Mouse (Mus musculus): ENCODE results near the gene Adam15. TPM values are rescaled to one million over a fixed set of nuclear protein-coding genes. Genes with fewer than 3 reads are reported as not detected.

The Adam15 gene
- polyA plus RNA-seq, 1 experiment = 49.6 TPM

DNA sequence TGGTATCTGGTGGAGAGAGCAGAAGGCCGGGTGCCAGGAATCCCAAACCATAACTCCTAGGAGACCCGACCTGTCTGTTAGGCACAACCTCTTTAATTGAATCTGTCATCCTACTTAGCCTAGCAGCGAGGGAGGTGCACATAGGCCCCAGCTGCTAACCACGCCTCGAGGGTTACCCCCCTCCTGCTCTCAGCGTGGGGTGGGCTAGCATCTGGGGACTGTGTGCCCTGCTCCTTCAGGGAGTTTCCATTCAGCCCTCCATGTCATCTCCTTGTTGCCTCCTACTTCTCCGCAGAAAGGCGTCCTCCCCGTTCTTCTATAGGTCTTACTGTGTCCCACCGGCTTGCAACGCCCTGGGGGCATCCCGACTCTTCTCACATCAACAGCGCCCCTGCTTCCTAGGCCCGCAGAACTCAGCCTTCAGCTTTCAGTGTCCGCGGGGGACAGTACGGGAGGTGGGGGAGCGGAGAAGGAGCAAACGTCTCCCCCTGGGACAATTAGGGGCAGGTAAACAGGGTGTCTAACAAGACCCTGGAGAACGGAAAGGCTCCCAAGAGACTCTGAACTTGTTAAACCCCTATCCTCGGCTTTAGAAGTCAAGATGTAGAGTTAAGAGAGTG lies 30.7 kb downstream of the Adam15 start:
- DNase-seq (ENCODE audit: low read depth in 1 of 2, low spot score in 2 of 2) = no peak
- H3K4me3 ChIP-seq (ENCODE audit: extremely low read depth, insufficient read depth, insufficient read length) = no peak overlapping the region
- no peaks in the 10 kb centered on the region for H3K36me3 ChIP-seq (ENCODE audit: control insufficient read depth, insufficient read depth, low read length)

DNA sequence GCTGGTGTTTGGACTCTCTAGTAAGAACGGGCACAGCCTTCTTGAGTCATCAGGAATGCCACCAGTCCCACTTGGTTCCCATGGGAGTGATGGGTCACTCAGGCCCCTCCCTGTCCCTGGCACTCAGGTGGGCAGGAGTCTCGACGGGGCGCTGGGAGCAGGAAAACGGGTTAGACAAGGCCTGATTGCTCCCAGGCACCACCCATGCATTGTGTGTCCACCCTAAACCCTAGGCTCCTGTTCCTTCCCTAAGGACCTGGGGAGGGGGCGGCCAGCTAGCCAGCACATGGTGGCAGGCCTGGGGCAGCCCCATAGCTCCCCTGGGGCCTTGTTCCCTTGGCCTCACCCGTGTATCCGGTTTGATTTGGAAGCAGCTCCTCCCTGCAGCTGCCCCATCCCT lies 31.5 kb downstream of the Adam15 start:
- no peaks in the 10 kb centered on the region for H3K36me3 ChIP-seq (ENCODE audit: control insufficient read depth, insufficient read depth, low read length)
- H3K27me3 ChIP-seq (ENCODE audit: control insufficient read depth, insufficient read depth, low read length) = peaks cover 37% of the 10 kb centered on the region
- no peak for DNase-seq (ENCODE audit: low read depth in 1 of 2, low spot score in 2 of 2)
- H3K27ac ChIP-seq (ENCODE audit: insufficient read depth, low read length) = no peak overlapping the region
- no peak for TF ChIP-seq CTCF (IDR thresholded peaks at IDR 0.05; ENCODE audit: extremely low read depth, insufficient read depth, insufficient read length, insufficient replicate concordance)
- TF ChIP-seq POLR2A (IDR thresholded peaks at IDR 0.05; ENCODE audit: low read depth, low read length) = no peak
- H3K4me3 ChIP-seq (ENCODE audit: extremely low read depth, insufficient read depth, insufficient read length) = no peak overlapping the region
- 85% methylated on average over 8 of the region's 8 CpGs for WGBS
- H3K4me1 ChIP-seq (ENCODE audit: control insufficient read depth, insufficient read depth, insufficient read length) = peaks cover 27% of the 10 kb centered on the region

More for the DNA sequence above, 30.7 kb downstream of the Adam15 start:
- Histone ChIP-seq H3K4me1 (ENCODE audit: control insufficient read depth, insufficient read depth, insufficient read length) (peaks cover 27% of the 10 kb centered on the region), H3K27me3 (ENCODE audit: control insufficient read depth, insufficient read depth, low read length) (peaks cover 37% of the 10 kb centered on the region), H3K27ac (ENCODE audit: insufficient read depth, low read length) (no peak overlapping the region)
- 26% methylated on average over 21 of the region's 21 CpGs for WGBS
- TF ChIP-seq CTCF (IDR thresholded peaks at IDR 0.05; ENCODE audit: extremely low read depth, insufficient read depth, insufficient read length, insufficient replicate concordance) (no peak), POLR2A (IDR thresholded peaks at IDR 0.05; ENCODE audit: low read depth, low read length) (no peak)

DNA sequence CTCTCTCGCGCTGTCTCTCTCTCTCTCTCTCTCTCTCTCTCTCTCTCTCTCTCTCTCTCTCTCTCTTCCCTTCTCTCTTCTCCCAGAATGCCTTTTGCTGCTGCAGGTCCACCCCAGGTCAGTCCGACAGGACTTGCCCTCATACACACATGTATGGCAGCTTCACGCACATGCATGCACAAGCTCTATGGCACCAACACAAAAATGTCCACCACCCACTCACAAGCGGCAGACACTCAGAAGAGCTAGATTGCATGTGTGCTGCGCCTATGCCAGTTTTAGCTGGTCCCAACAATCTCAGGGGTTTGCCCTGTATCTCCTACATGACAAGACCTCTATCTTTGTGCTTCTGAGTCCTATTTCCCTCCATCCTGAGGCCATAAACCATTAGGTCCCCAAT lies 32.5 kb downstream of the Adam15 start:
- no peak for DNase-seq (ENCODE audit: low read depth in 1 of 2, low spot score in 2 of 2)
- Histone ChIP-seq H3K27ac (ENCODE audit: insufficient read depth, low read length) (no peak overlapping the region), H3K27me3 (ENCODE audit: control insufficient read depth, insufficient read depth, low read length) (peaks cover 31% of the 10 kb centered on the region), H3K4me1 (ENCODE audit: control insufficient read depth, insufficient read depth, insufficient read length) (peaks cover 27% of the 10 kb centered on the region), H3K36me3 (ENCODE audit: control insufficient read depth, insufficient read depth, low read length) (no peaks in the 10 kb centered on the region), H3K4me3 (ENCODE audit: extremely low read depth, insufficient read depth, insufficient read length) (no peak overlapping the region)
- 75% methylated on average over 5 of the region's 6 CpGs for WGBS
- no peak for TF ChIP-seq POLR2A (IDR thresholded peaks at IDR 0.05; ENCODE audit: low read depth, low read length)
- no peak for TF ChIP-seq CTCF (IDR thresholded peaks at IDR 0.05; ENCODE audit: extremely low read depth, insufficient read depth, insufficient read length, insufficient replicate concordance)

DNA sequence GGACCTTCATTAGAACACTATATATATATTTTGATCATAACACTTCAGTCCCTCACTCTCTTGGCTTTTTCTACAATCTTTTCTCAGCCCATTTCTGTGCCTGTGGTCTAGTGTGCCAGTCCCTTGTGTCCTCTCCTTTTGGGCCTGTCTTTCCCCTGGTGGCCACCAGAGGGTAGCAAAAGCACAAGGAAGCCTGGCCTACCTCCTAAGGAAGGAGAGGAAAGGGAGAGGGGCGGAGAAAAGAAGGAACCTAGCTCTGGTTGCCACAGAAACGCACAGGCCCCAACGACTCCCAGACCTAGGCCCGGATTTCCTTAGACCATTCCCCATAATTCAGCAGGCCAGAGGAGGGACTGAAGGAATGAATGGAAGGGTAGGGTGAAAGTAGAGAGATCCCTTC lies 33.0 kb downstream of the Adam15 start:
- 1% methylated on average over 4 of the region's 4 CpGs for WGBS
- peaks cover 31% of the 10 kb centered on the region for H3K27me3 ChIP-seq (ENCODE audit: control insufficient read depth, insufficient read depth, low read length)
- H3K4me3 ChIP-seq (ENCODE audit: extremely low read depth, insufficient read depth, insufficient read length) = no peak overlapping the region
- peaks cover 26% of the 10 kb centered on the region for H3K4me1 ChIP-seq (ENCODE audit: control insufficient read depth, insufficient read depth, insufficient read length)
- TF ChIP-seq POLR2A (IDR thresholded peaks at IDR 0.05; ENCODE audit: low read depth, low read length) (no peak), CTCF (IDR thresholded peaks at IDR 0.05; ENCODE audit: extremely low read depth, insufficient read depth, insufficient read length, insufficient replicate concordance) (peak; percentile 80; the same call in 1 of the 2 replicates)
- no peaks in the 10 kb centered on the region for H3K36me3 ChIP-seq (ENCODE audit: control insufficient read depth, insufficient read depth, low read length)
- DNase-seq (ENCODE audit: low read depth in 1 of 2, low spot score in 2 of 2) = peak in 1 of 2 experiments; percentile 74
- no peak overlapping the region for H3K27ac ChIP-seq (ENCODE audit: insufficient read depth, low read length)

DNA sequence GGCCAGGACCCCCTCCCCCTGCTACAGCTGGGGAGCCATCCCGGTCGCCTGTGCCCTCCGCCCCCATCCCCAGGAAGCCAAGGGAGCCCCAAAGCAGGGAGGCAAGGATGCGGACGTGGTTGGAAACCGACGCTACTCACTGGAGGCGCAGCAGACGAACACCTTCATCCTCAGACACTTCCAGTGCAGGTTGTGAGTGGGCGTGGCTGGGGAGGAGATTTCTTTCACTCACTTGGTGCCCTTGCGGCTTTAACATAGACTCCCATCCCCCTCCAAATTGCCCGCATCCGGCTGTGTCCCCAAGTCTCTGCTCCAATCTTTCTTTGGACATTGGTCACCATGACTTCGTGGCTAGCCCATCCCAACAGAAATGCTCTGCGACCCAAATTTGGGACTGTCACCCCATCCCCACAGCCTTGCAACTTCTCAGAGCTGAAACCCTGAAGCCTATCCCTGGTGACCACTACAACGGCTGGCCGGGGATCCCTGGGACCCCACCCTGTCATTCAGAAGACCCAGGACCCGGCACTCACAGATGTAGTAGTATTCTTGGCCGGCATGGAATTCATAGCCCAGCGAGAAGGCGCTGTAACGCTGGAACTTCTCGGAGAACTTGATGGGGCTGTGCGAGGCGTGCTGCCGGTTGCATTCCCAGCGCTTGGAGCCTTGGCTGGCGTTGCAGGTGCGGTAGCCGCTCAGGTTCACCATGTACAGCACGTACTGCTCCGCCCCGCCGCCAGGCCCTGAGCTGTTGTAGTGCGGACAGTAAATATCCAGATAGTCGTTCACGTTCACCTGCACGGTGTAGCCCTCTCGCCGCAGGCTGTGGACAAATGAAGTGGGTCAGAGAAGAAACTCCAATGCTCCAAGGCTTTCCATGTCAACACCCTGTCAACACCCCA lies 33.6 kb downstream of the Adam15 start:
- Histone ChIP-seq H3K36me3 (ENCODE audit: control insufficient read depth, insufficient read depth, low read length) (no peaks in the 10 kb centered on the region), H3K4me3 (ENCODE audit: extremely low read depth, insufficient read depth, insufficient read length) (no peak overlapping the region), H3K4me1 (ENCODE audit: control insufficient read depth, insufficient read depth, insufficient read length) (peaks cover 21% of the 10 kb centered on the region), H3K27ac (ENCODE audit: insufficient read depth, low read length) (no peak overlapping the region), H3K27me3 (ENCODE audit: control insufficient read depth, insufficient read depth, low read length) (peaks cover 25% of the 10 kb centered on the region)
- TF ChIP-seq POLR2A (IDR thresholded peaks at IDR 0.05; ENCODE audit: low read depth, low read length) = no peak
- TF ChIP-seq CTCF (IDR thresholded peaks at IDR 0.05; ENCODE audit: extremely low read depth, insufficient read depth, insufficient read length, insufficient replicate concordance) = no peak
- no peak for DNase-seq (ENCODE audit: low read depth in 1 of 2, low spot score in 2 of 2)
- WGBS = 16% methylated on average over 40 of the region's 40 CpGs

DNA sequence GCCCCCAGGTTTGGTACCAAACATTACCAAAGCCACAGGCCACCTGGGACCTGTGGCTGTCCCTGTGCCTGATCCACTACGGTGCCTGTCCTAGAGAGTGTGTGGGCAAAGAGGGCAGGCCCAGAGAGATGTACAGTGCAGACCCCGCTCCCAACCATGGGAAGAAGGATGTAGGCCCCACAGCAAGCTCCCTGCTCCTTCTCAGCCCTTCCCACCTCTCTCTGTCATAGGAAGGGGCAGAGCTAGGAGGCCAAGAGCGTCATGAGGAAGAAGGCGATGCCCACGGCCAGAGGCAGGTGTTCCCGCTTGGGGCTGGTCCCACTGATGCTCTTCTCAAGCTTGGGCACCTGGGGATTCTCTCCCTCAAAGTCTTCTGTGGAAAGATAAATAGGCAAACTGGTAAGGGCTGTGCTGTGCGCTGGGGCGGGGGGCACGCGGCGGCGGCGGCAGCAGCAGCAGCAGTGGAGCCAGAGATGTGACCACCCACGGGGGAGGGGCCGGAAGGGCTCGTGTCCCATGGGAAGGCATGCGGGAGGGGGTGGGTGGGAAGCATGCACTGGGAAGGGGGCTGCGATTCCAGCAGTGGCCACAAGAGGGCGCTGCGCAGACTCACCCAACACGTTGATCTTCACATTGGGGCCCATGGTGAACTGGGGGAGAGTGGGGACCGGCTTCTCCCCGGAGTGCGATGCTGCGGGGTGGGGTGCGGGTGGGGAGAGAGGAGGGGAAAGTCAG lies 34.4 kb downstream of the Adam15 start:
- H3K4me3 ChIP-seq (ENCODE audit: extremely low read depth, insufficient read depth, insufficient read length) = no peak overlapping the region
- 8% methylated on average over 26 of the region's 26 CpGs for WGBS
- TF ChIP-seq POLR2A (IDR thresholded peaks at IDR 0.05; ENCODE audit: low read depth, low read length) = no peak
- TF ChIP-seq CTCF (IDR thresholded peaks at IDR 0.05; ENCODE audit: extremely low read depth, insufficient read depth, insufficient read length, insufficient replicate concordance) = peak; percentile 94
- H3K4me1 ChIP-seq (ENCODE audit: control insufficient read depth, insufficient read depth, insufficient read length) = peaks cover 13% of the 10 kb centered on the region
- no peak overlapping the region for H3K27ac ChIP-seq (ENCODE audit: insufficient read depth, low read length)
- peaks cover 17% of the 10 kb centered on the region for H3K27me3 ChIP-seq (ENCODE audit: control insufficient read depth, insufficient read depth, low read length)
- no peaks in the 10 kb centered on the region for H3K36me3 ChIP-seq (ENCODE audit: control insufficient read depth, insufficient read depth, low read length)
- DNase-seq (ENCODE audit: low read depth in 1 of 2, low spot score in 2 of 2) = peak in 1 of 2 experiments; percentile 51
